Mouse (Mus musculus) myocyte (in vitro differentiated cells): ENCODE measurements around the gene Sdsl.

ENCODE experiments used
- CEBPB ChIP-seq: IDR thresholded peaks from 2 replicates; pipeline ENCODE4 v1.6.1; 2011; ENCODE audit warnings: mild to moderate bottlenecking, moderate library complexity; ENCODE audit not compliant: poor library complexity, insufficient read depth, severe bottlenecking
- E2F4 ChIP-seq: IDR thresholded peaks from one replicate; pipeline ENCODE4 v1.6.1; 2011; ENCODE audit warnings: mild to moderate bottlenecking, control low read depth, moderate library complexity; ENCODE audit not compliant: insufficient read depth
- MAX ChIP-seq: IDR thresholded peaks from one replicate; pipeline ENCODE4 v1.6.1; 2011; ENCODE audit warnings: low read depth, mild to moderate bottlenecking, control low read depth
- MYOD1 ChIP-seq, 3 experiments: IDR thresholded peaks; one replicate each; pipeline ENCODE4 v1.6.1; 2011; ENCODE audit warnings: control low read depth in 2 of 3, low read depth in 2 of 3, mild to moderate bottlenecking in 2 of 3, moderate library complexity in 1 of 3; ENCODE audit not compliant: insufficient read length in 2 of 3, control insufficient read depth in 1 of 3
- MYOG ChIP-seq, 3 experiments: IDR thresholded peaks; one replicate each; pipeline ENCODE4 v1.6.1; 2011; ENCODE audit warnings: control low read depth in 2 of 3, low read depth in 2 of 3, mild to moderate bottlenecking in 2 of 3; ENCODE audit not compliant: insufficient read length in 2 of 3, control insufficient read depth in 1 of 3, insufficient read depth in 1 of 3
- POLR2A ChIP-seq: IDR thresholded peaks from one replicate; pipeline ENCODE4 v1.6.1; 2011; ENCODE audit warnings: low read depth, mild to moderate bottlenecking, control low read depth, moderate library complexity; ENCODE audit not compliant: insufficient read length
- POLR2AphosphoS2 ChIP-seq: IDR thresholded peaks from one replicate; pipeline ENCODE4 v1.6.1; 2011; ENCODE audit warnings: low read depth, control low read depth; ENCODE audit not compliant: insufficient read length
- REST ChIP-seq: IDR thresholded peaks from one replicate; pipeline ENCODE4 v1.6.1; 2011; ENCODE audit warnings: mild to moderate bottlenecking, control low read depth, moderate library complexity; ENCODE audit not compliant: insufficient read depth, insufficient read length
- SRF ChIP-seq: IDR thresholded peaks from one replicate; pipeline ENCODE4 v1.6.1; 2011; ENCODE audit warnings: low read depth; ENCODE audit not compliant: control insufficient read depth, insufficient read length
- TCF12 ChIP-seq: IDR thresholded peaks from one replicate; pipeline ENCODE4 v1.6.1; 2011; ENCODE audit warnings: mild to moderate bottlenecking, control low read depth; ENCODE audit not compliant: poor library complexity, insufficient read depth, severe bottlenecking
- TCF3 ChIP-seq: IDR thresholded peaks from one replicate; pipeline ENCODE4 v1.6.1; 2011; ENCODE audit warnings: low read depth, control low read depth; ENCODE audit not compliant: insufficient read length
- USF1 ChIP-seq: IDR thresholded peaks from one replicate; pipeline ENCODE4 v1.6.1; 2011; ENCODE audit warnings: low read depth, mild to moderate bottlenecking, control low read depth, moderate library complexity

- TF ChIP-seq SRF = no peak
- TF ChIP-seq POLR2A = no peak
- no peak for TF ChIP-seq MYOG (IDR thresholded peaks at IDR 0.05; ENCODE audit: control insufficient read depth in 1 of 3, insufficient read depth in 1 of 3, insufficient read length in 2 of 3, low read depth in 2 of 3)
- no peak for TF ChIP-seq TCF12
- TF ChIP-seq MAX = no peak
- no peak for TF ChIP-seq E2F4
- no peak for TF ChIP-seq MYOD1 (IDR thresholded peaks at IDR 0.05; ENCODE audit: control insufficient read depth in 1 of 3, insufficient read length in 2 of 3, low read depth in 2 of 3)
- no peak for TF ChIP-seq POLR2AphosphoS2
- TF ChIP-seq TCF3 = no peak
- no peak for TF ChIP-seq CEBPB
- no peak for TF ChIP-seq REST
- TF ChIP-seq USF1 = no peak
These were observed 3.7 kb upstream of the Sdsl start, which contains the start of gene Sds for GRCm38 (mm10) chr5:120476296-120476695.
